ENCODE assay signal across 14 mouse cellular contexts in the genomic region with DNA sequence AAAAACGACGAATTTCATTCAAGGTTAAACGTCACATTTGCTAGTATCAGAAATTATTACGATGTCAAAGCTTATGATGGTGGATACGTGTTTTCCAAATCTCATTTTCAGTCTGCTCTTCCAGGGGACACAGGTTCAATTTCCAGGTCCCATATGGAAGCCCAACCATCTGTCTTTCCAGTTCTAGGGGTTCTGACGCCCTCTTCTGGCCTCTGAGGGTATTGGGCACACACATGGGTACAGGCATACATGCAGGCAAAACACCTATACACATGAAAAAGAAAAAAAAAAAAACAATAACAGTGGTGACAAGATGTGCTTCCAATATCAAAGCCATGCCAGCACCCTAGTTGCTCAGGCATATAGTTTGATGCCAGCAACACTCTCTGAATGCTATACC. TPM values are rescaled to one million over a fixed set of nuclear protein-coding genes. Genes with fewer than 3 reads are reported as not detected.
DNase-seq lines count a peak whose midpoint lies in the region; ATAC-seq and TF ChIP-seq lines count a peak whose summit lies in the region.
"Had no signal": no experiment of that assay in that cellular context is flagged by ENCODE, and none has a peak within 500 bp of the region (broad histone marks: within the 10 kb centered on the region; RNA-seq: fewer than 3 reads in every experiment).

No protein-coding gene starts in this region.

- TF ChIP-seq POLR2A in brain, embryonic 14.5 days (IDR thresholded peaks at IDR 0.05; ENCODE audit: borderline replicate concordance, extremely low read depth, insufficient read depth, insufficient read length, poor library complexity, severe bottlenecking), result no peak

- CTCF ChIA-PET in Patski (lab: Charles Lee), result interaction anchor here (1.1 to 1.5 kb wide), 2 partner anchors 9 to 210 kb away, joined by 3 to 6 read pairs; no protein-coding TSS in a partner anchor

- intact Hi-C loops in left cerebral cortex, adult 2 months (cut with DNase I), result no loop called here
- intact Hi-C loops in left cerebral cortex, postnatal 14 days (cut with DNase I), result no loop called here
- intact Hi-C loops in gastrocnemius, postnatal 14 days (cut with DNase I; ENCODE audit: low total_unique reads), result no loop called here

- POLR2A ChIA-PET in Patski (lab: Charles Lee), result no interaction called here

- H3K4me3 ChIP-seq in left cerebral cortex, adult 2 months, result no peak overlapping the region
- H3K4me3 ChIP-seq: forebrain, embryonic 15.5 days; lung, embryonic 15.5 days had no signal

- peak; percentile 15 for TF ChIP-seq CTCF in left cerebral cortex, adult 2 months (IDR thresholded peaks at IDR 0.05)
- peak; percentile 51 for TF ChIP-seq CTCF in Patski (IDR thresholded peaks at IDR 0.05)
- TF ChIP-seq CTCF in brain, embryonic 14.5 days (IDR thresholded peaks at IDR 0.05; ENCODE audit: borderline replicate concordance, extremely low read depth, insufficient read depth, insufficient read length), result peak; percentile 10; the same call in 1 of the 2 replicates

- ATAC-seq in CD4-positive, CD25-positive, alpha-beta regulatory T cell, adult 4 months, result no peak
- no peak for ATAC-seq in Patski
- ATAC-seq: forebrain, embryonic 15.5 days had no signal

- H3K27ac ChIP-seq in left cerebral cortex, adult 2 months, result no peak overlapping the region
- H3K27ac ChIP-seq: forebrain, embryonic 15.5 days; hindbrain, embryonic 14.5 days; lung, embryonic 15.5 days had no signal

- DNase-seq in CD4-positive, CD25-positive, alpha-beta regulatory T cell, adult 2 months (ENCODE audit: low read depth, low spot score), result peak; percentile 25
- no peak for DNase-seq in left cerebral cortex, adult 2 months (ENCODE audit: extremely low spot score in 1 of 2, low spot score in 2 of 2)
- no peak for DNase-seq in left cerebral cortex, postnatal 14 days (ENCODE audit: low spot score in 2 of 2)
- no peak for DNase-seq in Patski (ENCODE audit: low read depth, low spot score)
- no peak for DNase-seq in brain, embryonic 14.5 days (ENCODE audit: low read depth)
- DNase-seq in gastrocnemius, postnatal 14 days, result no peak
- no peak for DNase-seq in ovary, adult 18-20 months (ENCODE audit: low spot score)
- DNase-seq: gastrocnemius, postnatal 36 days; kidney, adult 9 months; left cerebral cortex, postnatal 4 days had no signal

- in situ Hi-C loops in Patski (cut with MboI; ENCODE audit: low pct_unique_long_range_greater_than_20kb), result no loop called here

- peaks cover 9% of the 10 kb centered on the region for H3K27me3 ChIP-seq in Patski
- H3K27me3 ChIP-seq: forebrain, embryonic 15.5 days; lung, embryonic 15.5 days had no signal

RNA-seq across cellular contexts. Expression of gene Nepro, which starts 30.4 kb away (rescaled TPM):
- 10 to 100 TPM in 1 of 2 experiments, 1 to 10 TPM in 1; 7.5 to 10.1 TPM for polyA plus RNA-seq in CD4-positive, CD25-positive, alpha-beta regulatory T cell, adult 4 months (2017; shearing (Covaris generic))
- 1 to 10 TPM; 4.8 to 5.0 TPM for total RNA-seq in left cerebral cortex, adult 2 months (2021)
- total RNA-seq in left cerebral cortex, postnatal 14 days (2021), result 1 to 10 TPM; 4.0 to 4.5 TPM
- 12.2 TPM for polyA plus RNA-seq in Patski (2021)
- polyA plus RNA-seq in brain, embryonic 14.5 days (2012; rRNA removed), result 6.2 and 6.3 TPM in 2 replicates
- 1 to 10 TPM; 3.6 to 4.2 TPM for total RNA-seq in gastrocnemius, postnatal 14 days (2021)

RNA-seq across cellular contexts. Expression of gene Gtpbp8, which starts 52.5 kb away (rescaled TPM):
- polyA plus RNA-seq in CD4-positive, CD25-positive, alpha-beta regulatory T cell, adult 4 months (2017; shearing (Covaris generic)), result 10 to 100 TPM; 36.4 to 41.7 TPM
- total RNA-seq in left cerebral cortex, adult 2 months (2021), result 10 to 100 TPM; 24.4 to 25.7 TPM
- total RNA-seq in left cerebral cortex, postnatal 14 days (2021), result 10 to 100 TPM; 25.7 to 28.1 TPM
- polyA plus RNA-seq in Patski (2021), result 18.2 TPM
- polyA plus RNA-seq in brain, embryonic 14.5 days (2012; rRNA removed), result 16.2 and 18.6 TPM in 2 replicates
- 10 to 100 TPM in 1 of 2 experiments, 1 to 10 TPM in 1; 8.5 to 12.7 TPM for total RNA-seq in gastrocnemius, postnatal 14 days (2021)
